Mouse (Mus musculus) embryonic stem cell, embryonic (primary cell): ENCODE measurements around the gene Vamp4.

ENCODE experiments used
- CTCF ChIA-PET, 4 experiments: fragments of 300-600 bp in 2 of 4; fragments of 350-600 bp in 2 of 4; sonication (Branson Sonifier 250); formaldehyde crosslinking; loops; one replicate each; lab custom pipeline; 2022; ENCODE audit warnings: inconsistent platforms in 2 of 4; lab: Charles Lee
- POLR2A ChIA-PET, 4 experiments: fragments of 300-600 bp in 2 of 4; fragments of 350-600 bp in 2 of 4; sonication (Branson Sonifier 250); formaldehyde crosslinking; loops; one replicate each; lab custom pipeline; 2022; ENCODE audit warnings: antibody characterized with exemption in 4 of 4, inconsistent platforms in 1 of 4; lab: Charles Lee

The Vamp4 gene

GRCm38 (mm10) chr1:162570260-162570748, at the start of gene Vamp4:
Gene Vamp4, plus strand, starts transcription at chr1:162570515.
- CTCF ChIA-PET = interaction anchor here in 1 of 4 experiments (1.2 kb wide), 1 partner anchor 50 kb away, joined by 4 read pairs; no protein-coding TSS in a partner anchor
- POLR2A ChIA-PET = interaction anchor here in 2 of 4 experiments (0.8 to 3.1 kb wide), 8 partner anchors 10 to 364 kb away, joined by 3 to 19 read pairs (median 5); partner anchors contain the start of gene Mettl13 (in 2 of the 2)

DNA sequence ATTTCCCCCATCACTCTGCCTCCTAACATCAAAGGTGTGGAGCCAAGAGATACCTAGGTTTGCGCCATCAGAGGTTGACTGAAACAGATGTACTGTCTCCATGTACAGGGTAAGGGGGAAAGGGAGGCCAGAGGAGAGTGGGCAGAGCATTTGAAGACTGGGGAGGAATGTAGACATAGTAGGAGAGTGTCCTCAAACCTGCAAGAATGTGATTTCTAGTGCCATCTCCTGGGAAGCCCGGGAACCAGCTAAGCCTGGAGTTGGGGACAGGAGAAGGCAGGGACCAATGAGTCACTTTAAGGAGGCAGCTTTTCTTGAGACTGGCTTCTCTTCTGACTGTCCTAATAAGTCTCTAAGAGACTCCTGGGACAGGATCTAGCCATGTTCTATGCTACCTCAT, 40.7 kb upstream of the Vamp4 start:
- POLR2A ChIA-PET = interaction anchor here in 1 of 4 experiments (0.6 kb wide), 2 partner anchors 59 to 1307 kb away, joined by 3 read pairs; no protein-coding TSS in a partner anchor
- CTCF ChIA-PET = interaction anchor here (0.5 to 2.0 kb wide), 11 partner anchors 16 to 1894 kb away, joined by 3 to 13 read pairs (median 4); no protein-coding TSS in a partner anchor

GRCm38 (mm10) chr1:162530666-162531065, 39.6 kb upstream of the Vamp4 start:
- ChIA-PET POLR2A (interaction anchor here in 1 of 4 experiments (2.1 kb wide), 1 partner anchor 134 kb away, joined by 8 read pairs; no protein-coding TSS in a partner anchor), CTCF (interaction anchor here (0.7 to 2.0 kb wide), 10 partner anchors 17 to 171 kb away, joined by 3 to 13 read pairs (median 4); partner anchors contain the start of gene Mettl13 (in 1 of the 4))

DNA sequence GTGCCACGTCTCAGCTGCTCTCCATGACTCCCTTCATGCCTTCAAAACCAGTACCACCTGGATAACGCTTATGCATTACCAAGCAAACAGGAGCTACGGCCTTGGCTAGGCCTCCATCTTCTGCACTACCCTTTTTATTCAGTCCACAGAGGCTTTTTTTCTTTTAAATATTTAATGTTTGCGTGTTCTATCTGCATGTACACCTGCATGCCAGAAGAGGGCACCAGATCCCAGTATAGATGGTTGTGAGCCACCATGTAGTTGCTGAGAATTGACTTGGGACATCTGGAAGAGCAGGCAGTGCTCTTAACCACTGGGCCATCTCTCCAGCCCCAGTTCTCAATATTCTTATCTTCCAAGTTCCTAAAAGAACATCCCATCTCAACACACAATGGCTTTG, 38.7 kb upstream of the Vamp4 start:
- ChIA-PET CTCF (interaction anchor here in 3 of 4 experiments (0.8 to 2.0 kb wide), 9 partner anchors 17 to 539 kb away, joined by 3 to 13 read pairs (median 6); partner anchors contain the start of gene Mettl13 (in 1 of the 3)), POLR2A (interaction anchor here in 1 of 4 experiments (1.4 to 2.1 kb wide), 2 partner anchors 13 to 133 kb away, joined by 3 to 8 read pairs; no protein-coding TSS in a partner anchor)

DNA sequence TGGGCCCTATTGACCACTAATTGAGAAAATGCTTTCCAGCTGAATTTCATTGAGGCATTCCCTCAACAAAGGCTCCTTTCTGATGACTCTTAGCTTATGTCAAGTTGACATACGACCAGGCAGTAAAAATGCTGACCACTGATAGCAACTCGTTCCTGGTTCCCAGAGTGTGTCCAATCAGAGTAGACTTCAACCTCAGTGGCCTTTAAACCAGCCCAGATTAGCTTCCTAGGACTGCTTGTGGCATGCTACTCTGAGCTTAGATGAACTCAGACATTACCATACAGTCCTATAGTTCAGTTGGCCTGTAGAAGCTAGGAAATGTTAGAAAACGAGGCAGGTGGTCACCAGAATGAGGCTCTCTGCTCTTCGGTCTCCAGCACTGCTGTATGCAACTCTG, 38.0 kb upstream of the Vamp4 start:
- POLR2A ChIA-PET = interaction anchor here in 2 of 4 experiments (0.6 to 2.1 kb wide), 4 partner anchors 13 to 133 kb away, joined by 3 to 8 read pairs (median 4); no protein-coding TSS in a partner anchor
- CTCF ChIA-PET = interaction anchor here in 3 of 4 experiments (0.6 to 1.4 kb wide), 6 partner anchors 15 to 538 kb away, joined by 3 to 11 read pairs (median 4); no protein-coding TSS in a partner anchor

DNA sequence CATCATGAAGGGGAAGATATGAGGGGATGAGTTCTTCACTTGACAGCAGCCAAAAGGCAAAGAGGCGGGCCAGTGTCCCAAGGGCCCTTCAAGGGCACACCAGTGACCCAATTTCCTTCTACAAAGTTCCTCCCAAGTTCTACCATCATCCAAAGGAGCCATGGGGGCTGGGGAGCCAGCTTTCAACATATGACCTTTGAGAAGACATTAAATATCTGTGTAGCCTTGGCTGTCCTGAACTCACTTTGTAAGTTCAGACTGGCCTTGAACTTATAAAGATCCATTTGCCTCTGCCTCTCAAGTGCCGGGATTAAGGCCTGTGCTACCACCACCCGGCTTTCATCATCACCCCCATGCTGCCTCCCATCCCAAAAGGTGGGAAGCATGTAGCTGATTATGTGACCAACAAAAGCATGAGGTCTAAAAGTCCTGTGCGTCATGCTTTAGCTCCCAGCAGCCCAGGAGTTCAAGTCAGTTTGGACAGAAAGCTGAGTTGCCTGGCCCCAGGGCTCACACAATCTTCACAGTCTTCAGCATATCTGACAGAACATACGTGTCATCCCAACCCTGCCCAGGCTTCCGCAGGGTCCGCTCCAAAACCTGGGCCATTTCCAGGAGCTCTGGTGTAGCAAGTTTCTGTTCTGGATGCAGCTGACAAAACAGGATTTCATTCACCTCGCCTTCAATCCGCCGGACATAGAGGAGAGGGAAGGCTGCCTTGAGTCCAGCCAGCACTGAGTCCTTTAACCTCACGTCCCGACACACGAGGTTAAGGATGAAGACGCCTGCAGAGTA, 36.4 kb upstream of the Vamp4 start:
- POLR2A ChIA-PET = interaction anchor here in 2 of 4 experiments (0.6 to 1.2 kb wide), 2 partner anchors 10 to 14 kb away, joined by 3 to 4 read pairs; partner anchors contain the start of gene Mettl13 (in 1 of the 2)
- CTCF ChIA-PET = interaction anchor here in 2 of 4 experiments (0.6 to 1.3 kb wide), 3 partner anchors 130 to 264 kb away, joined by 3 to 16 read pairs (median 3); no protein-coding TSS in a partner anchor

GRCm38 (mm10) chr1:162543231-162543630, 27.1 kb upstream of the Vamp4 start:
- POLR2A ChIA-PET = interaction anchor here in 1 of 4 experiments (0.6 kb wide), 1 partner anchor 311 kb away, joined by 3 read pairs; no protein-coding TSS in a partner anchor
- CTCF ChIA-PET = no interaction called here

DNA sequence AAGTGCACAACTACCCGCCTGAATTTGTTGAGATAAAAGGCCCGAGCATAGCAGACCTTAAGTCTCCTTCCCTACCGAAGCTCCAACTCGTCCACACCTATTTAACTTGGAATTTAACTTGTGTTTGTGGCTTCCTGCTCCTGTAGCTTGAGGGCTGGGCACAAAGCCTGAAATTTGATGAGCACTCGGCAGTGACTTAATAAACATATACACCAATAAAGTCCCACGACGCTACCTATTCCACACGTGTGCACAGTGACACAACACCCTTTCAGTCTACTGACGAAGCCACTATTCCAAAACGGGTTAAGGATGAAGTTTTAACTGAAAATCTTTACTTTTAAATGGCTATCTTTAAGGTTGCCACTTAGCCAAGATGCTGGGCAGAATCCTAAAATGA, 22.7 kb upstream of the Vamp4 start:
- ChIA-PET CTCF (interaction anchor here in 2 of 4 experiments (0.7 to 2.4 kb wide), 3 partner anchors 15 to 118 kb away, joined by 3 to 15 read pairs (median 3); no protein-coding TSS in a partner anchor), POLR2A (interaction anchor here in 2 of 4 experiments (0.5 to 2.8 kb wide), 13 partner anchors 9 to 671 kb away, joined by 3 to 19 read pairs (median 4); partner anchors contain the start of genes Suco (in 2 of the 2), Vamp4 (in 2 of the 2), Dnm3 (in 1 of the 2) and Prrc2c (in 1 of the 2))

GRCm38 (mm10) chr1:162548016-162548916, 22.0 kb upstream of the Vamp4 start, which contains the start of gene Mettl13:
Gene Mettl13, minus strand, starts transcription at chr1:162548551.
- POLR2A ChIA-PET = interaction anchor here (0.5 to 2.8 kb wide), 36 partner anchors 9 to 1859 kb away, joined by 3 to 19 read pairs (median 4); partner anchors contain the start of genes Dnm3 (in 2 of the 4), Prrc2c (in 2 of the 4), Suco (in 2 of the 4) and Vamp4 (in 2 of the 4)
- CTCF ChIA-PET = interaction anchor here (0.6 to 2.4 kb wide), 12 partner anchors 16 to 212 kb away, joined by 3 to 15 read pairs (median 5); no protein-coding TSS in a partner anchor

DNA sequence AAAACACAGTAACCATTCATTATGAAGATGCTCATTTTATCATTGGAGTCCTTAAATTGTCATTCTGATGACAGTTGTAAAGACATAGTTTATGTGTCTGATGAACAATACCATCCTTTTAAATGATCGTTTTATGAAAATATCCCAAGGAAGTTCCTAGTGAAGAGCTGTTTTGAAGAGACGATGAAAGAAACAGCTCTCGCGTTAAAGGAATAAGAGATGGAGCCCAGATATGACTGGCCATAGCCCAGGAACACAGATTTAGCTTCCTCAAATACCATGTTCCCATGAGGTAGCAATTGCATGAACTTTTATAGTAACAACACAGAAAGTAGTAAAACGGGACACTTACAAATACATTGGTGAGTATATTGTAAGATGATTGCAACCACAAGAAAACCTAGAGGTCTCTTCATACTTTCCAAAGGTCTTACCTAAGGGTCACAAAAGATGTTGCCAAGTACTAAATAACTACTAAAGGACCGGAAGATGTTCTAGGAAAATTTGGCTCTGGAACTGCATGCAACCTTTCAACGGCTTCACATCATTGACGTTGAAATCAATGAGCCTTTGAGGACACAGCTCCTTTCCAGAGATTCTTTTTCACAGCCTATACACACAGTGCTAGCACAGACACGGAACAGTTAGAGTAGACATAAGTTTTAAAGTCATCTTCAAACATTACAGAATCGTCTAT, 21.2 kb upstream of the Vamp4 start:
- POLR2A ChIA-PET = interaction anchor here (0.5 to 2.8 kb wide), 30 partner anchors 9 to 1858 kb away, joined by 3 to 19 read pairs (median 4); partner anchors contain the start of genes Vamp4 (in 2 of the 4), Dnm3 (in 1 of the 4), Prrc2c (in 1 of the 4) and Suco (in 1 of the 4)
- CTCF ChIA-PET = interaction anchor here (0.6 to 2.4 kb wide), 10 partner anchors 17 to 213 kb away, joined by 3 to 15 read pairs (median 5); no protein-coding TSS in a partner anchor

DNA sequence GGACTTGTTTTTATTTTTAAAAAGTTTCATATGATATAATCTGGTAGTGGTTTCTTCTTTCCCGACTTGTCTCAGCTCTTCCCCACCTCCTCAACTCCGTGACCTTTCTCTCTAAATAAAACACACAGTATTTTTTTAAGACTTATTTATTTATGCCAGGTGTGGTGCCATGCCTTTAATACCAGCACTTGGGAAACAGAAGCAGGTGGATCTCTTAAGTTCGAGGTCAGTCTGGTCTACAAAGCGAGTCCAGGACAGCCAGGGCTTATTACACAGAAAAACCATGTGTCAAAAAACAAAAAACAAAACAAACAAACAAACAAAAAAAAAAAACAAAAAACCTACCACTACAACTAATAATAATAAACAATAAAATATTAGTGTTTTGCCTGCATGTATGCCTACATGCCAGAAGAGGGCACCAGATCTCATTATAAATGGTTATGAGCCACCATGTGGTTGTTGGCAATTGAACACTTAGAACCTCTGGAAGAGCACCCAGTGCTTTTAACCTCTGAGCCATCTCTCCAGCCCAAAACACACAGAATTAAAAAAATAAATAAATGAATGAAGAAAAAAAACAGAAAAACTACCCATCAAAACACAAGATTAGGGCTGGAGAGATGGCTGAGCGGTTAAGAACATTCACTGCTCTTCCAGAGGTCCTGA, 20.6 kb upstream of the Vamp4 start:
- CTCF ChIA-PET = interaction anchor here in 3 of 4 experiments (1.2 to 2.4 kb wide), 7 partner anchors 19 to 191 kb away, joined by 3 to 15 read pairs (median 5); no protein-coding TSS in a partner anchor

GRCm38 (mm10) chr1:162552956-162553355, 17.4 kb upstream of the Vamp4 start:
- ChIA-PET CTCF (interaction anchor here in 1 of 4 experiments (0.8 kb wide), 1 partner anchor 112 kb away, joined by 3 read pairs; no protein-coding TSS in a partner anchor), POLR2A (no interaction called here)

More for the DNA sequence above, 20.6 kb upstream of the Vamp4 start:
- POLR2A ChIA-PET = interaction anchor here in 2 of 4 experiments (1.2 to 2.8 kb wide), 4 partner anchors 12 to 673 kb away, joined by 3 to 16 read pairs (median 8); partner anchors contain the start of genes Suco (in 1 of the 2) and Vamp4 (in 1 of the 2)

- CTCF ChIA-PET = no interaction called here
- POLR2A ChIA-PET = no interaction called here
Measured at GRCm38 (mm10) chr1:162554193-162554592, 16.1 kb upstream of the Vamp4 start.

DNA sequence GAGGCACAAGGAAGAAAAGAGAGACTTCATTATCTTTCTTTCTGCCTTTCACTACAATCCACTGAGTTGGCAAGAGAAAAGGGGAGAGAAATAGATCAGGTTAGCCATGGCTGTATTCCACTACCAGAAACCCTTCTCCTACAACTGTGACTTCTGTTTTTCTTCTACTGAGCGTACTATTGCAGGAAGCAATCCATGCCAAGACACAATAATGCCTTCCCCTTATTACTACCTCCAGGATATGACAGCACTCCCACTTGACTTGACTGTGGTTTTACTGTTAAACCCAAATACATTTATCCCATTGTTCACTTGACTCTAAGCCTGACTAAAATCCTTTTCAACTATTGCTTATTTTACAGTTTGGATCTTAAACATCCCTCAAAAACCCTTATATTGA, 7.1 kb upstream of the Vamp4 start:
- ChIA-PET CTCF (no interaction called here), POLR2A (interaction anchor here in 1 of 4 experiments (0.5 kb wide), 1 partner anchor 22 kb away, joined by 7 read pairs; no protein-coding TSS in a partner anchor)

GRCm38 (mm10) chr1:162564992-162565391, 5.3 kb upstream of the Vamp4 start:
- POLR2A ChIA-PET = interaction anchor here in 2 of 4 experiments (0.6 to 1.9 kb wide), 7 partner anchors 13 to 293 kb away, joined by 3 to 7 read pairs (median 4); partner anchors contain the start of gene Mettl13 (in 2 of the 2)
- CTCF ChIA-PET = no interaction called here
